Mouse (Mus musculus) E14TG2a.4 (cell line): ENCODE measurements around the gene Cacna1f.

ENCODE experiments used
- CTCF ChIP-seq: conservative IDR thresholded peaks from 2 replicates; pipeline ENCODE4 v1.5.1; 2014; ENCODE audit warnings: low read length
- NANOG ChIP-seq: IDR thresholded peaks from 2 replicates; pipeline ENCODE4 v1.6.1; 2014; ENCODE audit warnings: borderline replicate concordance, low read length, mixed read lengths
- POU5F1 ChIP-seq: IDR thresholded peaks from 2 replicates; pipeline ENCODE4 v1.6.1; 2014; ENCODE audit warnings: low read length, borderline replicate concordance

DNA sequence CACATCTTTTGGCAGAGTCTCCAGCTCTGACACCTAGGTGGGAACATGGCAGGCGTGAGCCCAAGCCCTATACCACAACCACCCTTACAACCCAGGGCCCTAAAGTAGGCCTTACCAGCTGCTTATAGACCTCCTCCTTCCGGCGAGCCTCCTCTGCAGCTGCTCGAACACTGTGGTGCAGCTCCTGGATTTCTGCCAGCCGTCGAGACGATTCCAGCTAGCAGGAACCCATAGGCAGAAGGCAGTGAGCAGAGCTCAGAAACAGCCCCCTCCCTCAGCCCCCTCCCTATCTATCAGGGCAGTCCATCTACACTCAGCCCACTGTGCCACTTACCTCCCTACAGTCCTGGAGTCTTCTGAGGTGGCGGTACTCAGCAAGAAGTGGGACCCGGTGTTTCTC is 11.5 kb upstream of the Cacna1f start:
- no peak for TF ChIP-seq CTCF
- TF ChIP-seq NANOG = no peak
- no peak for TF ChIP-seq POU5F1
